Mouse (Mus musculus): ENCODE data around the gene Csnk1d. TPM values are rescaled to one million over a fixed set of nuclear protein-coding genes. Genes with fewer than 3 reads are reported as not detected.
A peak's percentile ranks its signal among the peaks of the same experiment; 100 is the strongest.

Gene Csnk1d
- polyA plus RNA-seq, 1 experiment from 2014 or later, result 62.0 TPM

DNA sequence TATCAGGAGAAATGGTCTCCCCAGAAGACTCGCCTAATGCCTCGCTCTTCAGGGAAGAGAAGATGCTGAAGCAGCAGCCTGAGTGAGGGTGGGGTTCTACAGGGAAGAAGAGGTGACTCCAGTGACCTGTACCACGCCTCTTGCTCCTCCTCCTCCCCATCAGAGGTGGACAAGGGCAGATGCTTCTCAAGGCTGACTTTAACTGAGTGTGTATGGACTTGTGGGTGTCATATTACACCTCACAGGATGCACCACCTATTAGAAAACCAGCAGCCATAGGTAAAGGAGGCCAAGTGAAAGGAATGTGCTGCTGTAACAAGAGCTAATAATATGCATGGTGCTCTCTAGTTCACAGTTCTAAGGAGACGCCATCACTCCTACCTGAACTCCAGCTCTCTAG lies 25.5 kb downstream of the Csnk1d start:
- Histone ChIP-seq H3K27me3 (replicated peaks; ENCODE audit: control insufficient read depth, insufficient read depth, low read length) (no peaks in the 10 kb centered on the region), H3K4me3 (ENCODE audit: low read depth, low read length) (no peak overlapping the region), H3K27ac (ENCODE audit: low read depth, low read length) (no peak overlapping the region), H3K4me2 (replicated peaks; ENCODE audit: low read depth) (no peak overlapping the region), H3K9ac (ENCODE audit: low read depth, low read length) (no peak overlapping the region), H3K9me3 (ENCODE audit: control insufficient read depth) (no peaks in the 10 kb centered on the region), H3K36me3 (ENCODE audit: control insufficient read depth, insufficient read depth) (peaks cover 97% of the 10 kb centered on the region), H3K4me1 (replicated peaks; ENCODE audit: control insufficient read depth, insufficient read depth, low read length) (no peaks in the 10 kb centered on the region)
- 76% methylated on average over 4 of the region's 4 CpGs for WGBS
- ATAC-seq, result no peak
- no peak for TF ChIP-seq CTCF (IDR thresholded peaks at IDR 0.05; ENCODE audit: low read depth)

- Histone ChIP-seq H3K4me1 (replicated peaks; ENCODE audit: control insufficient read depth, insufficient read depth, low read length) (no peaks in the 10 kb centered on the region), H3K9ac (ENCODE audit: low read depth, low read length) (no peak overlapping the region), H3K36me3 (ENCODE audit: control insufficient read depth, insufficient read depth) (peaks cover 87% of the 10 kb centered on the region), H3K4me2 (replicated peaks; ENCODE audit: low read depth) (no peak overlapping the region), H3K9me3 (ENCODE audit: control insufficient read depth) (no peaks in the 10 kb centered on the region), H3K4me3 (ENCODE audit: low read depth, low read length) (no peak overlapping the region), H3K27ac (ENCODE audit: low read depth, low read length) (no peak overlapping the region), H3K27me3 (replicated peaks; ENCODE audit: control insufficient read depth, insufficient read depth, low read length) (no peaks in the 10 kb centered on the region)
- no peak for ATAC-seq
- 79% methylated on average over 10 of the region's 10 CpGs for WGBS
- TF ChIP-seq CTCF (IDR thresholded peaks at IDR 0.05; ENCODE audit: low read depth), result no peak
These were observed 26.7 kb downstream of the Csnk1d start for GRCm38 (mm10) chr11:120964195-120965157.

GRCm38 (mm10) chr11:120962909-120963308 lies 28.2 kb downstream of the Csnk1d start:
- no peak overlapping the region for H3K4me3 ChIP-seq (ENCODE audit: low read depth, low read length)
- H3K27ac ChIP-seq (ENCODE audit: low read depth, low read length), result no peak overlapping the region
- H3K9ac ChIP-seq (ENCODE audit: low read depth, low read length), result no peak overlapping the region
- WGBS, result 94% methylated on average over 7 of the region's 7 CpGs
- no peak for ATAC-seq
- no peak for TF ChIP-seq CTCF (IDR thresholded peaks at IDR 0.05; ENCODE audit: low read depth)
- H3K9me3 ChIP-seq (ENCODE audit: control insufficient read depth), result no peaks in the 10 kb centered on the region
- peaks cover 83% of the 10 kb centered on the region for H3K36me3 ChIP-seq (ENCODE audit: control insufficient read depth, insufficient read depth)
- no peak overlapping the region for H3K4me2 ChIP-seq (replicated peaks; ENCODE audit: low read depth)
- H3K27me3 ChIP-seq (replicated peaks; ENCODE audit: control insufficient read depth, insufficient read depth, low read length), result no peaks in the 10 kb centered on the region
- no peaks in the 10 kb centered on the region for H3K4me1 ChIP-seq (replicated peaks; ENCODE audit: control insufficient read depth, insufficient read depth, low read length)

- no peak for ATAC-seq
- Histone ChIP-seq H3K4me2 (replicated peaks; ENCODE audit: low read depth) (no peak overlapping the region), H3K27ac (ENCODE audit: low read depth, low read length) (no peak overlapping the region), H3K4me1 (replicated peaks; ENCODE audit: control insufficient read depth, insufficient read depth, low read length) (no peaks in the 10 kb centered on the region), H3K9ac (ENCODE audit: low read depth, low read length) (no peak overlapping the region), H3K27me3 (replicated peaks; ENCODE audit: control insufficient read depth, insufficient read depth, low read length) (no peaks in the 10 kb centered on the region), H3K9me3 (ENCODE audit: control insufficient read depth) (no peaks in the 10 kb centered on the region), H3K36me3 (ENCODE audit: control insufficient read depth, insufficient read depth) (peaks cover 82% of the 10 kb centered on the region), H3K4me3 (ENCODE audit: low read depth, low read length) (no peak overlapping the region)
- WGBS, result 90% methylated on average over 13 of the region's 13 CpGs
- no peak for TF ChIP-seq CTCF (IDR thresholded peaks at IDR 0.05; ENCODE audit: low read depth)
These were observed 28.9 kb downstream of the Csnk1d start for GRCm38 (mm10) chr11:120962050-120962771.

DNA sequence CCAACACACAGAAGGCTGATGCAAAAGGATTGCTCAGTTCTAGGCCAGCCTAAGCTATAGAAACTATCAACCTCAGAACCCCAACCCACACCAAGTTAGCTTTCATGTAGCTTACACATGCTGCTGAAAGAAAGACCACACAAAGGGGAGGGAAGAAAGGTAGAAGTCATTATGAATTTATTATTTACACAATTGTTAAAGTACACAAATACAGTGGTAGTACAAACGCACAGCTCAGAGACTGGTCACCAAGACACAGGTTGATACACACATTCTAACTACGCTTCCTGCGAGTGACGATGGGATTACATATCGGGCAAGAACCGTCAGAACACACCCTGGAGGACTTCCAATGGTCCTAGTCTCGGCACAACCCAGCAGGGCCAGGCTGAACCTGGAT lies 29.5 kb downstream of the Csnk1d start:
- WGBS, result 74% methylated on average over 7 of the region's 7 CpGs
- Histone ChIP-seq H3K27me3 (replicated peaks; ENCODE audit: control insufficient read depth, insufficient read depth, low read length) (no peaks in the 10 kb centered on the region), H3K27ac (ENCODE audit: low read depth, low read length) (no peak overlapping the region), H3K4me3 (ENCODE audit: low read depth, low read length) (no peak overlapping the region), H3K9me3 (ENCODE audit: control insufficient read depth) (no peaks in the 10 kb centered on the region), H3K9ac (ENCODE audit: low read depth, low read length) (no peak overlapping the region), H3K36me3 (ENCODE audit: control insufficient read depth, insufficient read depth) (peaks cover 82% of the 10 kb centered on the region), H3K4me2 (replicated peaks; ENCODE audit: low read depth) (no peak overlapping the region), H3K4me1 (replicated peaks; ENCODE audit: control insufficient read depth, insufficient read depth, low read length) (no peaks in the 10 kb centered on the region)
- TF ChIP-seq CTCF (IDR thresholded peaks at IDR 0.05; ENCODE audit: low read depth), result no peak
- no peak for ATAC-seq

DNA sequence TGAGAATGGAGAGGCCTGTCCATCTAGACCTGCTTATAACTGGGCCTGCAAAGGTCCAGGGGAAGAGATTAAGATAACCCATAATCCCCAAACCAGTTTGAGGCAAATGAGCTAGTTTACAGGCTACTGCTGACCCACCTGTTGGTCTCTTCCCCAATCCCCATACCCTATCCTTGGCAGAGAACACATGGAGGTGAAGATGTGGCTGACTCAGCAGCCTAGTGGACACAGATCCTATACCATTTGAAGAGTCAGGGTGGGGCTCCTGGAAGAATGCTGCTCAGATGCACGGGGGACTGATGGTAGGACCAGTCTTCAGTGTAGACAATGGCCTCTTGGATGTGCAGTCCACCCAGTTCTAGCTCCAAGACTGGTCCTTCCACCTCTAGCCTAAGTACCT lies 30.9 kb downstream of the Csnk1d start:
- no peak for TF ChIP-seq CTCF (IDR thresholded peaks at IDR 0.05; ENCODE audit: low read depth)
- Histone ChIP-seq H3K4me3 (ENCODE audit: low read depth, low read length) (no peak overlapping the region), H3K27me3 (replicated peaks; ENCODE audit: control insufficient read depth, insufficient read depth, low read length) (no peaks in the 10 kb centered on the region), H3K4me1 (replicated peaks; ENCODE audit: control insufficient read depth, insufficient read depth, low read length) (no peaks in the 10 kb centered on the region), H3K36me3 (ENCODE audit: control insufficient read depth, insufficient read depth) (peaks cover 81% of the 10 kb centered on the region), H3K9me3 (ENCODE audit: control insufficient read depth) (no peaks in the 10 kb centered on the region), H3K4me2 (replicated peaks; ENCODE audit: low read depth) (no peak overlapping the region), H3K27ac (ENCODE audit: low read depth, low read length) (0 out of 2 replicates have a peak overlapping the region, but pooled peaks have one; percentile 4), H3K9ac (ENCODE audit: low read depth, low read length) (no peak overlapping the region)
- ATAC-seq, result no peak
- WGBS, result 45% methylated on average over 1 of the region's 1 CpGs
